Mouse (Mus musculus): ENCODE measurements around the gene 4930404H24Rik. TPM values are rescaled to one million over a fixed set of nuclear protein-coding genes. Genes with fewer than 3 reads are reported as not detected.
"Not testable (repeated sequence)": the region's sequence is repeated elsewhere in the genome, so short reads cannot be mapped to it uniquely, and the experiment has no call there.

4930404H24Rik gene
- total RNA-seq, 2 experiments from 2014 or later: not detected

DNA sequence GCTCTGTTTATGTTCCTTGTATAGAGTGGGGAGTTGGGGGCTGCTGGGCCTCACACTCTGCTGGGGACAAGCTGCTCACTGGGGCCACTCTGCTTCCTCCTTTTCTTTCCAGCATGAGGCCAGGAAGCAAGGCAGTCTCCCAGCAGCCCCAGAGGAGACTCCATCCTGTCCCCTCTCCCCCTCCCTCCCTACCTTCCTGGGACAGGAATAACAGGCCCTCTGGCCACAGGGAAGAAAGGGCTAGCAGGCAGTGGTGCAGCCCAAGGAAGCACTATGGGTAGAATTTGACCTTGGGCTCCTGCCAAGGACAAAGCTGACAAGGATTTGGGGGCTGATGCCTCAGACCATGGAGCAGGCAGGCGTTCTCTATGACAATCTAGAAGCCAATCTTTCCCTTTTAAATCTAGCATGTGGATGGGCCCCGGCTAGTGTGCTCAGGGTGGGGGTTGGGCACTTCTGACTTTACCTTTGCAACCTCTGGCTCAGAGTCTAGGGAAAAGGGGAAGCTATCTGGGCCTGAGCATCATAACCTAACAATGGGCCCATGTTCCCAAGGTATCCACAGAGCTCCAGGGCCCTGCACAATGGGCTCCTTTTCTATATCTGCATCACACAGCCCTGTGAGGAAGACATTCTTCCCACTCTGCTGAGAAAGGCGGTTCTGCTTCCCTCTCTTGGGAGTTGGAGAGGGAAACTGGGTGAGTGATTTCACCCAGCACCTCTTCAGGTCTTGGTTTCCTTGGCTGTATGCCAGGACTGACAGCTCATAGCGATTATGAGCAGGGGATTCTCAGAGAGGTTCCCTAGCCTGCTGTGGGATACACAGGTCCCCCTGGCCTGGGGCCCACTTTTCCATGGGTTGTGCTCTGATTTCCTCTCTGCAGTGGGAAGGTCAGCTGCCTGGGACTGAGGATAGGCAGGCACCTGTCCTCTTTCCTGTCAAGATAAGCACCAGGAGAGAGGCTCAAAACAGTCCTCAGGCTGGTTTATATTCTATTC is 17.2 kb upstream of the 4930404H24Rik start:
- no peak for ATAC-seq (replicated peaks; ENCODE audit: poor library complexity)

DNA sequence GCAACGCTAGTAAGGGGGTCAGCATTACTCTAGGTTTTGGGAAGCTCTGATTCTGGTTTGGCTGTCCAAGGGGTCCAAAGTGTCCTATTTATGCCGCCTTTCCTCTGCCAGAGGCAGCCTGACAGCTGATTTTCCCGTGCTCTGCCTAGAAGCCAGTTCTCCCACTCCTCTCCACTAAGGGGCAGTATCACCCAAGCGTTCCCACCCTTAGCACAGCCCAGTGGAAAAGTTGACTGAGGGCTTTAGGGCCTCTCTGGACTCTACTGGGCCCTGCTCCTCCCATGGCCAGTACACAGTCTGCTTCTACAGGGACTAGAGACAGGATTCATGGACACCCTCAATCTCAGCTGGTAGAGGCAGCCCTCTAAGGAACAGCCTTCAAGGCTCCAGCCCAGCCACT is 14.0 kb upstream of the 4930404H24Rik start:
- peak; percentile 58 for ATAC-seq (replicated peaks; ENCODE audit: poor library complexity)

- ATAC-seq (replicated peaks; ENCODE audit: poor library complexity): 0 out of 2 replicates have a peak, but pooled peaks have one; percentile 3
Measured at GRCm38 (mm10) chr2:153479486-153479885, 13.1 kb upstream of the 4930404H24Rik start.

- peak; percentile 17 for ATAC-seq (replicated peaks; ENCODE audit: poor library complexity)
Measured at GRCm38 (mm10) chr2:153481108-153481860, 11.3 kb upstream of the 4930404H24Rik start.

DNA sequence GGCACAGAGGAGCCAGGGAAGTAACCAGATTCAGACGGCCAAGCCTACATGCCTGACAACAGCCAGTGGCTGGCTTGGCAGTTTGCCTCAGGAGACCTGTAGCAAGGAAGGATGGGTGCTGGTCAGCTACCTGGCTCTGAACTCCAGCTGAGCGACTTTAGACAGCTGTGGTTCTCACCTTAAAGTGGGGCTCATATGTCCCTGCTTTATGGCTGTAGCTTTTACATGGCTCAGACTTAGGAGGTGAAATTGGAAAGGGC is 10.8 kb upstream of the 4930404H24Rik start:
- no peak for ATAC-seq (replicated peaks; ENCODE audit: poor library complexity)

DNA sequence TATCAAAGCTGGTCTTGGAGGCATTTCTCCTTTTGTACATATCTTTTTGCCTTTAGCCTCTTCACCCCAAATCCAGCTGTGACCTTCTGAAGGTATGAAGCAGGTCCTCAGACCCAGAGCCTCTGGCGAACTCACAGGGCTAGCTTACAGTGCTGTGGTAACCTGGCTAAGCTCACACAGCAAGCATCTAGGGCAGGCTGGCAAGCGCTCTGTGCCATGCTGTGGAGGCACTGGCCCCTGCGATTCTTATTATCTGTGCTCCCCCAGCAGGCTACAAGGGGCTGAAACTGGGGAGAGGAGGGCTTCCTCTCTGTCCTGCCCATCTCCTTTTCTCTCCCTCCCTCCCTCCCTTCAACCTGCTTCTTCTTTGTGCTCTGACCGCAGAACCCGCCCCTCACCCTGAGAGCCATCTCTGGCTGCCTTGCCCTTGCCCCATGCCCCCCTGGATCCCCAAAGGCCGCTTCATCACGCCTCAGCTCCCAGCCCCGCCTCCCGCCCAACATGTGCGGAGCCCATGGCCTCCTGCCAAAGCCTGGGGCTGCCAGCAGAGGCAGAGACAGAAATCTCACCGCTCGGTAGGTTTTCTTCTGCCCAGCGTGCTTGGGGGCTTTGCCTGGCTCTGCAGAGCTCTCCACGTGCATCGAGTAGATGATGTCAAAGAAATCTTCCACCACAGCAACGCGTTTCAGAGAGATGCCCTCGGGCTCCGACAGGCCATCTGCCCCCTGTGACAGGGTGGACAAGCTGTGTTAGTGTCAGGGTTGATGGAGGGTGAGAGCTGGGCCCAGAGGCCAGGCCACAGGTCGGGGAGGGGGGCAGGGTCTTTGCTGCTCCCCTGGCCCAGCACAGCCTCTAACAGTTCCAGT is 9.2 kb upstream of the 4930404H24Rik start:
- peak; percentile 62 for ATAC-seq (replicated peaks; ENCODE audit: poor library complexity)

- ATAC-seq (replicated peaks; ENCODE audit: poor library complexity): no peak
Measured at GRCm38 (mm10) chr2:153484071-153484470, 8.5 kb upstream of the 4930404H24Rik start.

DNA sequence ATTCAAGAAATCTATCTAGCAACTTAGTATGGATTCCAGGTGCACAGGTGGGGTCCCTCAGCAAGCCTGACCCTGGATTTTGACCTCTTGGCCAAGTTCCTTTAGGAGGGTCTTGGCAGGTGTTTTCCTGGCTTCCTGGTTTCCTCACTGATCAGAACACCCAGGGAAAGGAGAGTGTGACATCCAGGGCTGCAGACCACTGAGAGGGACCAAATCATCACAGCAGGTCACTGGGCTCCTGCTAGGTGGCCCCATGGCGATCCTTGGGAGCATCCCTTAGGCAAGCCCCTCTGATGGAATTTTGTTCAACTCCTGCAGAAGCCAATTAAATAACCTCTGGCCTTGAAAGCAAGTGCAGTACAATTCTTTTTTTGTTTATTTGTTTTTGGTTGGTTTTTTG is 2.5 kb upstream of the 4930404H24Rik start:
- no peak for ATAC-seq (replicated peaks; ENCODE audit: poor library complexity)

- ATAC-seq (replicated peaks; ENCODE audit: poor library complexity): peak; percentile 30
Measured at GRCm38 (mm10) chr2:153490940-153491339, 1.6 kb upstream of the 4930404H24Rik start.

DNA sequence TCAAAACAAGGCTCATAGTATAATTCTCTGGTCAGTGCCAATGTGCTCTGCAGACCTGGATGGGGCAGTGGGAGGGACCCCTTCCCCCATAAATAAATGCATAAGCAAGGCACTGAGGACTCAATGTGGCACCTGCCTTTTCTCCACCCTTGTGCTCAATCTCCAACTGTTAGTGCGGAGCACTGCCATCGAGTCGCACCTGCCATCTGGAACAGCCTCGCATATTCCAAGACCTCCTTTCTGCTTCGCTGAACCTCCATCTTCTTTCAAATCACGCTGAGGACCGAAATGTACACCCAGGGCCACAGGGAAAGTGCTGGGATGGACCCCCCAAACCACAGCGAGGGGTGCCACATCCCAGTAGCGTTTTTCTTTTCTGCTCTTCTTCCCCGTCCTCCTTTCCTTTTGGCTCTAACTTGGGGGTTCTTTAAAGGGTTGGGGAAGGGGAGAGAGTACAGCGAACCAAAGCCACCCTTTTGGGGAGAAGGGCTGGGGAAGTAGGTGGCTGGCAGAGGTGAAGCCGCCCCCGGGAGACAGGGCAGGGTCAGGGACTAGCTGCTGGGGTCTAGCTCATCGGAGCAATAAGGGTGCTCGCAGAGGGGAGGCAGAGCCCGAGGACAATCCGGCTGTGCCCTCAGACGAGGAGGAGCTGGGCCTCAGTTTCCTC is 945 bp upstream of the 4930404H24Rik start:
- no peak for ATAC-seq (replicated peaks; ENCODE audit: poor library complexity)

DNA sequence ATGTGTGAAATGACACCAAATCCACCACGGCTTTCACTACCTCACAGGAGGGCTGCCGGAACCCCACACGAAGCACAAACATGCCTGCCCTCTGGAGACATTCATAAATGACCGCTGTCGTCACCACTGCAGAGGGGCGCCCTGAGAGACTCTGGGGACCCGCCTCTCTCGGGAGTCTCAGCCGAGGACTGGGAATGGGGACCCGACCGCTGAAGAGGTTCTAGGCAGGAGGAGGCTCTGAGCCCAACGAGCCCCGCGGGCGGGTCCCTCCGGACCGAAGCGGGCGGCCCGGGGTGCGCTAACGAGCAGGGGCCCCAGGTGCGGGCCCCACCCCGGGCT is 442 bp upstream of the 4930404H24Rik start:
- ATAC-seq (replicated peaks; ENCODE audit: poor library complexity): no peak

DNA sequence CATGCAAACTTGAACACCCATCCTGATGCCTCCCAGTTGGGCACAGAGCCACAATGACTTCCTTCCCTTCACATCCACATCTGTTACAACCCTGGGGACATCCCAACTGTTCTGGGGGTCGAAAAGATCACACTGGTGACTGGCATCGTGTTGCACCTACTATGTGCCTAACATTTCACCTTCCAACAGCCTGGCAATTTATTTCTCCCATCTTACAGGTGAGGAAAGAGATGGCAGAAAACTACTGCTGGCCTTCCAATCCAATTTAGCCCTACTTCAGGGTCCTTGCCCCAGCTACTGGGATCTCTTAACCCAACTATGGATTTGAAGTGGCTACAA is 772 bp downstream of the 4930404H24Rik start:
- no peak for ATAC-seq (replicated peaks; ENCODE audit: poor library complexity)

DNA sequence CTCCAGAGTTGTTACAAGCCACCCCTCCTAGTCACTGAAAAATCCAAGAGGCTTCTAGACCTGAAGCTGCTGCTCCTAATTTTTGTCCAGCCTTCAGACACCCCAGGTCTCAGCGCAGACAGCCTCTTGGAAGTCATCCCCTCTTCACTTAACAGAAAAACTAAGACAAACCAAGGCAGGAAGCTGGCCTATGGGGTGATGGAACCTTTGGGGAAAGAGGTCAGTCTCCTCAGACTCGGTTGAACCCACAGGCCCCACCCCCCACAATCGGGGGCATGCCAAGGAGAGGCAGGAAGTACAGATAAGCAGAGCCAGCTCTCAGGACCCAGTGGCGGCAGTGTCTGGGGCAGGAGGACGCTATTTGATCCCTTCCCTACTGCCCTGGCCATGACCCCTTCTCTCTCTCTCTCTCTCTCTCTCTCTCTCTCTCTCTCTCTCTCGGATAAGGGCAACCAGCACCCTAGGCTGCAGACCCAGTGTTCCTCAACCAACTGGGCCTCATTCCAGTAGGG is 1.2 kb downstream of the 4930404H24Rik start:
- peak; percentile 21 for ATAC-seq (replicated peaks; ENCODE audit: poor library complexity)

GRCm38 (mm10) chr2:153494293-153494811 is 1.8 kb downstream of the 4930404H24Rik start:
- peak; percentile 20 for ATAC-seq (replicated peaks; ENCODE audit: poor library complexity)

DNA sequence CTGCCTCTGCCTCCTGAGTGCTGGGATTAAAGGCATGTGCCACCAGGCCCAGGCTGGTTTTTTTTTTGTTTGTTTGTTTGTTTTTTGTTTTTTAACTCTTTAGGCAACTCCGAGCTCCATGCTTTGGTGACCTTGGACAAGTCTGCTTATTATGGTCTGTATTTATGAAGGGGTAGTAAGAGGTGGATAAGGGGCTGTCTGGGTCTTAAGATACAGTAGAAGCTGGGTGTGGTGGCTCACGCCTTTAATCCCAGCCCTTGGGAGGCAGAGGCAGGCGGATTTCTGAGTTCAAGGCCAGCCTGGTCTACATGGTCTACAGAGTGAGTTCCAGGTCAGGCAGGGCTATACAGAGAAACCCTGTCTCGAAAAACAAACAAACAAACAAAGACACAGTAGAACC is 2.8 kb downstream of the 4930404H24Rik start:
- ATAC-seq (replicated peaks; ENCODE audit: poor library complexity): not testable (repeated sequence)

DNA sequence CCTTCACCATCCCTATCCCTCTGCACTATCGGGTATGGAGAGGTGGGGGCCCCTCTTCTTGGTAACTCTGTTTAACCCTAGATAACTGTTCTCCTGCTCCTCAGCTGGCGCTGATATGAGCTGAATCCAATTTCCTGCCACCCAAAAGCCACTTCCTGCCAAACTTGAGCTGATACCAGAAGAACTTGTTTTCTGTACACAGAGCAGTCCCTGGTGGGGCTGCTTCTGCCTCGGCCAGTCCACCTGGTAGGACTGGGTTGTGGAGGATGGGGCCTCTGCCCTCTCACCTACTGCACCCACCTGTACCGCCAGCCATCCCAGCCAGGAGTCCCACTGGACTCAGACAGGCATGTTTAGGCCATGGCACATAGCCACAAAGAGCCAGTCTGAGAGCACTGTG is 3.2 kb downstream of the 4930404H24Rik start:
- ATAC-seq (replicated peaks; ENCODE audit: poor library complexity): peak; percentile 63

GRCm38 (mm10) chr2:153496301-153496700 is 3.7 kb downstream of the 4930404H24Rik start:
- 0 out of 2 replicates have a peak, but pooled peaks have one; percentile 7 for ATAC-seq (replicated peaks; ENCODE audit: poor library complexity)

DNA sequence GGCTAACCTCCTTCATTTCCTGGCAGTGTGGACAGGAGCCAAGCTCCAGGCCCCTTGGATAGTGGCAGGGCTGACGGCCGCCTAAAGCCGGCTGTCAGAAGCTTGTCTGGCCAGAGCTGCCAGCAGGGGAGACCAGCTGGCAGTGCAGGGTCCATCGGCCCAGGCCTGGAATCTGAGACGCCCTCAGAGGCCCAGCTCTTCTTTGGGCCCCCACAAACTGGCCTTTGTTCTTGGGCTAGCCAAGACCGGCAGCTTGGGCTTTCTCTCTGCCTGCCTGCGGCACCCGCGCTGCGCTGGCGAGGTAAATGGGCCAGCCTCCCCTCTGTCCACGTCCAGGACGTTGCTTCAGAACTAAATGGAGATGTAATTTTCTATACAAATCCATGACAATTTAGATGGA is 4.3 kb downstream of the 4930404H24Rik start:
- ATAC-seq (replicated peaks; ENCODE audit: poor library complexity): no peak

- ATAC-seq (replicated peaks; ENCODE audit: poor library complexity): no peak
Measured at GRCm38 (mm10) chr2:153499154-153499553, 6.6 kb downstream of the 4930404H24Rik start.

DNA sequence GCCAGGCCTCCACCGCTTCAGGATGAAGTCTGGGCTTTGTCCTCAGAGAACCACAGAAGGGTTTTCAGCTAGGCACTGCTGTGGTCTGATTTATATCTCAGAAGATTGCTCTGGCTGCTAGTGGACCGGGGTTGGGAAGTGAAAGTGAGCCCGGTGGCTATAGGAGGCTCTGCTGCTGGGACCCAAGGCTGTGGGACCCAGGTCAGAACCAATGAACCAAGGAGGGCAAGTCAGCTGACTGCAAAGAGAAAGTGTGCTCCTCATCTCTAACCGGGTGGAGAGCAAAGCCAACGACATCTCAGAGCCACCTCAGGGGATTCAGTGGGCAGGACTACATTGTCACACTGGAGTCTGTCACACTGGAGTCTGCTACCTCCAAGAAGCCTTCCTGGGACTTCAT is 13.8 kb downstream of the 4930404H24Rik start:
- peak; percentile 28; the same call in 1 of the 2 replicates for ATAC-seq (replicated peaks; ENCODE audit: poor library complexity)
